Mouse (Mus musculus) lung, postnatal 0 days (tissue): ENCODE data around the gene Oasl2.

Source experiments
- CTCF ChIP-seq: IDR thresholded peaks from 2 replicates; pipeline ENCODE4 v1.5.1; 2016; ENCODE audit warnings: antibody characterized with exemption, mild to moderate bottlenecking
- EP300 ChIP-seq: IDR thresholded peaks from 2 replicates; pipeline ENCODE4 v1.6.1; 2016; ENCODE audit warnings: antibody characterized with exemption, mild to moderate bottlenecking, control low read depth

- TF ChIP-seq CTCF = no peak
- no peak for TF ChIP-seq EP300
Observed at GRCm38 (mm10) chr5:114896688-114897373, at the start of gene Oasl2.
